Mouse (Mus musculus): Measurements from ENCODE around the gene Slc38a10. TPM values are rescaled to one million over a fixed set of nuclear protein-coding genes. Genes with fewer than 3 reads are reported as not detected.

The Slc38a10 gene
- polyA plus RNA-seq (2012; rRNA removed), result 27.4 and 28.0 TPM in 2 replicates

DNA sequence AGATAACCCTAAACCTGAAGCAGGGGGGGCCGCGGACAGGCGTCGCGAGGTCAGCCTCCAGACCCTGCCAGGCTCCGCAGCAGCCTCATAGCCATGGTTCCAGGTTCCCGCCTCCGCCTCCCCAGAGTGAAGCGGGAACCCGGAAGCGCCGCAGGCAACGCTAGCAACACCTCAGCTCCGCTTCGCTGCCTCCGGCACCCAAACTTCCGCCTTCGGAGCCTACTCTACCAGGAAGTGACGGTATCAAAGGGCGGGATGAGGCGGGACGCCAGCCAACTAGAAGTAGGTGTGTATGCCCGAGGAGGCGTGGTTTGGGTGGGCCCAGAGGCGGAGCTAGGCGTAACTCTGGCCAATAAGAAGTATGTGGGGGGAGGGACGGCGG is at the start of gene Slc38a10:
TSS of gene Slc38a10 (minus strand) at position 234 of the 382 bp plus-strand sequence.

DNA sequence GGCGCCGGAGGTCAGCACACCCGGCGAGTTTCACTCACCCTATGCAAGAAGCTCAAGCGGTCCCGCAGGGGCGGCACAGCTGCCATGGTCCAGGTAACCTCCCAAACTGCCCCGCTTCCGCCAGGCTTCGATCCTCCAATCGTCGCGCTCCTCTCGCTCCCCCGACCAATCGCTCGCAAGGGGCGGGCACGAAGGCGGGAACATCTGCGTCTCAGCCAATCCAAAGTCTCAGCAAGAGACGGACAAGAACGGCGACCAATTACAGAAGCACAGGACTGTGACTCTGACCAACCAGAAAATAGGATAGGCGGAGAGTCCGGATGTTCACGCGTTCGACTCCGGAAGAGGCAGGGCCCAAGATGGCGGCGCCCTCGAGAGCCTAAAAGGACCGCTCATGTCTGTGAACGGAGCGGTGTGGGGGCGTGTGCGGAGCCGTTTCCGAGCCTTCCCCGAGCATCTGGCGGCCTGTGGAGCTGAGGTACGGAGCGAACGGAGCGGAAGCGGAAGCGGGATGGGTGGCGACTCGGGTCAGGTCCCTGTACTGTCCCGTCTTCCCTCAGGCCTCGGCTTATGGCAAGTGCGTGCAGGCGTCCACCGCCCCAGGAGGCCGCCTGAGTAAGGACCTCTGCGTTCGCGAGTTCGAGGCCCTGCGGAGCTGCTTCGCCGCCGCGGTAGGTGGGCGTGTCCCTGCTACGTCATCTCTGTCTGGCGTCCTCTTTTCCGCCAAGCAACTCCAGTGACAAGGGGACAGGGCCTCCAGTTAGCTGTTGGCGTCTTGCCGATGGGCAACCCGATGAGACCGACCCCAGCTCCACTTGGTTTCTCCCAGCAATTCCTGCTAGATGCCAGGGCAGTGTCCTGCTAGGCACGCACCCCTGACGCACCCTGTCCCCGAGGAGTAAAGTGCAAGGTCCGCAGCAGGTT is 52.3 kb downstream of the Slc38a10 start, which contains the start of the genes Tepsin and Ndufaf8:
TSS of gene Tepsin (minus strand) at position 144 of the 924 bp plus-strand sequence.
TSS of gene Ndufaf8 (plus strand) at position 341 of the 924 bp plus-strand sequence.

DNA sequence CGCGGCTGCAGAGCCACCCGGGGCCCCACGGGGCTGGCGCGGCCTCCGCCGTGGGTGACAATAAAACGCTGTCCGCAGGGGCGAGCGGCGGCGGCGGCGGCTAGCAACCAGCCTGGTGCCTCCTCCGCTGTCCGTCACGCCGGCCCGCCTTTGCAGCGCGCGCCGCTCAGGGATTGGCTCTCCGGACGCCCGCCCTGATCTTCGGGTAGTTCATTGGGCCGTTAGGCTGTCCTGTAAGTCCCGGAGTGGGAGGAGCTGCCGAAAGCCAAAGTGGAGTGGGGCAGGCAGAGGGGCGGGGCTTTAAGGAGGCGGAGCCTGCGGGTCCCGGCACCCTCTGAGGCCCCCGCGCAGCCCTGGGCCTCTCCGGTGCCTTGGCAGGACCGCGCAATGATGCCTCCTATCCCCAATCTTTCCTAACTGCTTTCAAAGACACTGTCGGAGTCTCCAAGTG is 64.4 kb downstream of the Slc38a10 start, which contains the start of gene Cep131:
TSS of gene Cep131 (minus strand) at position 126 of the 451 bp plus-strand sequence.

Other genes starting within 250 kb of the Slc38a10 start
- 42.6 and 65.7 TPM in 2 replicates for gene Chmp6, start 237.9 kb downstream of the Slc38a10 start, polyA plus RNA-seq (2012; rRNA removed)
- 58.7 and 60.2 TPM in 2 replicates for gene Baiap2, start 208.6 kb downstream of the Slc38a10 start, polyA plus RNA-seq (2012; rRNA removed)
- gene Aatk, start 104.2 kb downstream of the Slc38a10 start, polyA plus RNA-seq (2012; rRNA removed), result 5.9 and 7.3 TPM in 2 replicates
- gene Cep131, start 64.5 kb downstream of the Slc38a10 start, polyA plus RNA-seq (2012; rRNA removed), result 1.9 and 4.0 TPM in 2 replicates
- gene Tepsin, start 52.6 kb downstream of the Slc38a10 start, polyA plus RNA-seq (2012; rRNA removed), result 26.1 and 29.5 TPM in 2 replicates
- 33.9 and 42.6 TPM in 2 replicates for gene Ndufaf8, start 52.4 kb downstream of the Slc38a10 start, polyA plus RNA-seq (2012; rRNA removed)
- gene Bahcc1, start 81.6 kb upstream of the Slc38a10 start, polyA plus RNA-seq (2012; rRNA removed), result 4.0 and 4.9 TPM in 2 replicates
- 1,088 and 1,192 TPM in 2 replicates for gene Actg1, start 197.2 kb upstream of the Slc38a10 start, polyA plus RNA-seq (2012; rRNA removed)
- 0.05 and 0.09 TPM in 2 replicates for gene Fscn2, start 210.2 kb upstream of the Slc38a10 start, polyA plus RNA-seq (2012; rRNA removed)
- 31.6 and 51.6 TPM in 2 replicates for gene Faap100, start 227.4 kb upstream of the Slc38a10 start, polyA plus RNA-seq (2012; rRNA removed)